Mouse (Mus musculus) hindbrain, embryonic 11.5 days (tissue): ENCODE measurements around the gene Atrnl1. TPM values are rescaled to one million over a fixed set of nuclear protein-coding genes. Genes with fewer than 3 reads are reported as not detected.
A peak's percentile ranks its signal among the peaks of the same experiment; 100 is the strongest.

Source experiments
- ATAC-seq: fragments of 200-750 bp; cut with Nextera tagmentation; 2 replicates; pipeline ENCODE4 v1.8.0; 2017; ENCODE audit warnings: mild to moderate bottlenecking, moderate TSS enrichment, moderate library complexity; ENCODE audit not compliant: low FRiP score
- DNase-seq: peaks from one replicate; pipeline ENCODE4 v3.0.0-alpha.2; 2015; ENCODE audit warnings: low spot score
- H3K27ac ChIP-seq: fragments of 300-500 bp; sonication (generic); 2 replicates; pipeline ENCODE4 v1.5.1; 2014; ENCODE audit warnings: mild to moderate bottlenecking, low read depth, low read length
- H3K27me3 ChIP-seq: fragments of 300-500 bp; sonication (generic); 2 replicates; pipeline ENCODE4 v1.6.1; 2014; ENCODE audit warnings: mild to moderate bottlenecking, low read length, moderate library complexity, mixed read lengths; ENCODE audit not compliant: control insufficient read depth, insufficient read depth
- H3K36me3 ChIP-seq: fragments of 300-500 bp; sonication (generic); 2 replicates; pipeline ENCODE4 v1.6.1; 2014; ENCODE audit warnings: mild to moderate bottlenecking, low read length, moderate library complexity, mixed read lengths; ENCODE audit not compliant: control insufficient read depth, insufficient read depth
- H3K4me1 ChIP-seq: fragments of 300-500 bp; sonication (generic); replicated peaks from 2 replicates; pipeline ENCODE4 v1.6.1; 2014; ENCODE audit warnings: low read length, mixed read lengths; ENCODE audit not compliant: control insufficient read depth, insufficient read depth
- H3K4me2 ChIP-seq: fragments of 300-500 bp; sonication (generic); replicated peaks from 2 replicates; pipeline ENCODE4 v1.6.1; 2014; ENCODE audit warnings: mild to moderate bottlenecking, low read depth, low read length
- H3K4me3 ChIP-seq: fragments of 300-500 bp; sonication (generic); 2 replicates; pipeline ENCODE4 v1.5.1; 2014; ENCODE audit warnings: low read depth, low read length
- H3K9ac ChIP-seq: fragments of 300-500 bp; sonication (generic); 2 replicates; pipeline ENCODE4 v1.6.1; 2014; ENCODE audit warnings: low read depth, low read length
- H3K9me3 ChIP-seq: fragments of 300-500 bp; sonication (generic); 2 replicates; pipeline ENCODE4 v1.6.1; 2016; ENCODE audit warnings: low read length; ENCODE audit not compliant: control insufficient read depth
- WGBS: fragments of 180-500 bp; shearing (Covaris S2); extraction: QIAGEN DNeasy Blood & Tissue Kit; methylation state at CpG from one replicate; pipeline ENCODE4 v1.1.7; 2014; 5-methylcytosine and 5-hydroxymethylcytosine counted together
- polyA plus RNA-seq: library from polyadenylated mRNA; unstranded; fragments of >200 nt; fragmentation: Nextera tagmentation; extraction: Ambion mirVana; gene quantifications from 2 replicates; pipeline ENCODE4 v1.2.1, GENCODE M21; 2014

Gene Atrnl1
- polyA plus RNA-seq, 1 experiment from 2014 or later, result 6.6 TPM

DNA sequence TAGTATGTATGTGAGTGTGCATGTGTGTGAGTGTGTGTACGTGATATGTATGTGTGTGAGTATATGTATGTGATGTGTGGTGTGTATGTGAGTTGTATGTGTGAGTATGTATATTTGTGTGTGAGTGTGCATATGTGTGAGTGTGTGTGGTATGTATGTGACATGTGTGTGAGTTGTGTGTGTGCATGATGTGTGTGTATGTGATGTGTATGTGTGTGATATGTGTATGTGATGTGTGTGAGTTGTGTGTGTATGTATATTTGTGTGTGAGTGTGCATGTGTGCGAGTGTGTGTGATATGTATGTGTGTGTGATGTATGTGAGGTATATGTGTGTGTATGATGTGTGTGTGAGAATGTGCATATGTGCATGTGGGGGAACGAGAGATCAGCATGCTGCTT lies 326.0 kb downstream of the Atrnl1 start:
- Histone ChIP-seq H3K27ac (no peak overlapping the region), H3K4me1 (no peaks in the 10 kb centered on the region), H3K4me2 (no peak overlapping the region), H3K9me3 (no peaks in the 10 kb centered on the region), H3K27me3 (no peaks in the 10 kb centered on the region), H3K4me3 (no peak overlapping the region), H3K9ac (no peak overlapping the region), H3K36me3 (no peaks in the 10 kb centered on the region)
- DNase-seq (no peak), ATAC-seq (no peak)
- 94% methylated on average over 3 of the region's 3 CpGs for WGBS

DNA sequence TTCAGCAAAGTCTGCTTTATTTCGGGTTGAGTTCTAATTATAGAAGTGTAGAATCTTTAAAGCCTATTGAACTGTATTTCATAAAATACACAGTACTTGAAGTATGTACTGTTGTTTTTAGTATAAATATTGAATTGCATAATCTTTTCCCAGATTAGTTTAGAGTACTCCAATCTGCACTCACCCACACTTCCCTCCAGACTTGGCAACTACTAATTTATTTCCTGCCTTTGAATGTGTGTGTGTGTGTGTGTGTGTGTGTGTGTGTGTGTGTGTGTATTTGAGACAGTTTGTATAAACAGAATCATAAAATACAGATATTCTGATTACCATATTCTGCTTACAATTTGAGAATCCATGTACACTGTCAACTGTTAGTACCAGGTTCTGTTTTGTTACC lies 328.3 kb downstream of the Atrnl1 start:
- Histone ChIP-seq H3K27me3 (no peaks in the 10 kb centered on the region), H3K4me1 (no peaks in the 10 kb centered on the region), H3K9ac (no peak overlapping the region), H3K27ac (no peak overlapping the region), H3K4me3 (no peak overlapping the region), H3K4me2 (no peak overlapping the region), H3K36me3 (no peaks in the 10 kb centered on the region), H3K9me3 (no peaks in the 10 kb centered on the region)
- WGBS, result 88% methylated on average over 1 of the region's 1 CpGs
- no peak for DNase-seq
- ATAC-seq, result no peak

DNA sequence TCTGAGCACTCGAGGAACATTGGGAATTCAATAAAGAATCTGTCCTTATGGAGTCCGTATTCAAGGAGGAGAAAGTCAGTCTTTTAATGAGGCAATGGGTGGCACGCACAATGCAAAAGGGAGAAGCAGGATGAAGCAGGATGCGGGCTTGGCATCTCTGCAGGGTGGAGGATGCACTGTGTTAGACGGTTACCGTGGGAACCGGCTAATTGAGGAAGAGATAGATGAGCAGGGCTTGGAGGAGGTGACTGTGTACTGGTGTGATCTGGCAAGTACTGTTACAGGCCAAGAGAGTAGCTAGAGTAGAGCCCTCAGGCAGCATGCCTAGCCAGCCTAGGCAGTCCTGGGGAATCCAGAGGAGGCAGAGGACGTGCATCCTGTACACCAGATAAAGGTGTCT lies 330.7 kb downstream of the Atrnl1 start:
- Histone ChIP-seq H3K4me1 (no peaks in the 10 kb centered on the region), H3K4me3 (no peak overlapping the region), H3K27me3 (no peaks in the 10 kb centered on the region), H3K36me3 (no peaks in the 10 kb centered on the region), H3K9ac (no peak overlapping the region), H3K4me2 (no peak overlapping the region), H3K9me3 (no peaks in the 10 kb centered on the region), H3K27ac (no peak overlapping the region)
- peak; percentile 46 for DNase-seq
- 63% methylated on average over 8 of the region's 8 CpGs for WGBS
- peak; percentile 70 for ATAC-seq

DNA sequence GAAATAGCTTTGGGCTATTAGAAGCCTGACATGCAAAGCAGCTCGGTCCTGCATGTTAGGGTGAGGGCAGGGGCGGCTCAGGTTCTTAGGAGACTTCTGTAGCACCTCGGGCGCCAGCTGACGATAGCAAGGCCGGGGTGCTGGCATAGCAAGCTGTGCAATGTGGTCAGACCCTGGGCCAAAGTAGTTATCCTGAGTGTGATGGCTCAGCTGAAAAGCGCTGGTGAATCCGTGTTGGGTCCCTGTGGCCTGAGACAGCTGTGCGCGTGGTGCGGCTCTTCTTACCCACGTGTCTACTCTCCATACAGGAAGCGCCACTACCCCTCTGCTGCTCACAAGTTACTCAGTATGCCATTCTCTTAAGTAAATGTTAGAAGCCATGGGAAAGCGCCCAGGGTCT lies 331.4 kb downstream of the Atrnl1 start:
- H3K4me1 ChIP-seq, result no peaks in the 10 kb centered on the region
- no peak overlapping the region for H3K4me2 ChIP-seq
- no peaks in the 10 kb centered on the region for H3K36me3 ChIP-seq
- no peak overlapping the region for H3K9ac ChIP-seq
- DNase-seq (no peak), ATAC-seq (no peak)
- H3K4me3 ChIP-seq, result no peak overlapping the region
- no peaks in the 10 kb centered on the region for H3K27me3 ChIP-seq
- no peak overlapping the region for H3K27ac ChIP-seq
- H3K9me3 ChIP-seq, result no peaks in the 10 kb centered on the region
- WGBS, result 91% methylated on average over 14 of the region's 14 CpGs

DNA sequence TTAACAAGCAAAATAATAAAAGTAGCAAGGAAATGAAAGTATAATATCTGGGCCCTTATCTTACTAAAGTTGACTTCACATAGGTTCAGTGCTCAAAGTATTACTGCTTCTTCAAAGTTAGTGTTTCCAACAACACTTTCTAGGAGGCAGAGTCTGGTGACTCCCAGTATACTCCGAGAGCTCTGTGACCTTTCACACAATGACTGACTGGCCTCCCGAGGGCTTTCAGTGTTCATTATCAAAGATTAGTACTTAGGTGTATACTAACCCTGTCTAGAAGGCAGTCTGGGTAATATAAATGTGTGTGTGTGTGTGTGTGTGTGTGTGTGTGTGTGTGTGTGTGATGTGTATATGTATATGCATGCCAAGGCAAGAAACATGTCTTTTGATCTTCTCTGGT lies 332.5 kb downstream of the Atrnl1 start:
- H3K4me2 ChIP-seq, result no peak overlapping the region
- no peaks in the 10 kb centered on the region for H3K9me3 ChIP-seq
- H3K9ac ChIP-seq, result no peak overlapping the region
- H3K27me3 ChIP-seq, result no peaks in the 10 kb centered on the region
- H3K36me3 ChIP-seq, result no peaks in the 10 kb centered on the region
- H3K27ac ChIP-seq, result no peak overlapping the region
- DNase-seq, result no peak
- WGBS, result 65% methylated on average over 2 of the region's 2 CpGs
- no peaks in the 10 kb centered on the region for H3K4me1 ChIP-seq
- no peak overlapping the region for H3K4me3 ChIP-seq
- no peak for ATAC-seq

DNA sequence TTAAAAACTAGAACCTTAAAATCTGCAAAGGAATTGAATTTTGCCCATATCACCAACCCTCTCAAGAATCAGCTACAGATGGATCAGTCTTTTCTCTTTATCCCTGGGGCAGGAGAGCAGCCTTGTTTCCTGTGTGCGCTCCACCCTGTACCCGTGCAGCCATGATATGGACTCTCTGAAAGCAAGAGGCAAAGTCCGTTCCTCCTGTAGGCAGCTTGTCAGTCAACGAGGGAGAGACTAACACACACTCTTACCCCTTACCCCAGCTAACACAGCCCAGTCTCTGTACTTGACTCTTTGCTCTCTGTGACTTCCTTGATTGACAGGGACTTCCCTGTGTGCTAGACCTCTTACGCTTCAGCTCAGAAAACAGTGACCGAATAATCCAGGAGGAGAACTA lies 333.8 kb downstream of the Atrnl1 start:
- no peak overlapping the region for H3K4me3 ChIP-seq
- DNase-seq (no peak), ATAC-seq (no peak)
- H3K27ac ChIP-seq, result no peak overlapping the region
- WGBS, result 91% methylated on average over 6 of the region's 6 CpGs
- H3K36me3 ChIP-seq, result no peaks in the 10 kb centered on the region
- no peak overlapping the region for H3K4me2 ChIP-seq
- H3K9me3 ChIP-seq, result no peaks in the 10 kb centered on the region
- no peak overlapping the region for H3K9ac ChIP-seq
- no peaks in the 10 kb centered on the region for H3K27me3 ChIP-seq
- no peaks in the 10 kb centered on the region for H3K4me1 ChIP-seq

DNA sequence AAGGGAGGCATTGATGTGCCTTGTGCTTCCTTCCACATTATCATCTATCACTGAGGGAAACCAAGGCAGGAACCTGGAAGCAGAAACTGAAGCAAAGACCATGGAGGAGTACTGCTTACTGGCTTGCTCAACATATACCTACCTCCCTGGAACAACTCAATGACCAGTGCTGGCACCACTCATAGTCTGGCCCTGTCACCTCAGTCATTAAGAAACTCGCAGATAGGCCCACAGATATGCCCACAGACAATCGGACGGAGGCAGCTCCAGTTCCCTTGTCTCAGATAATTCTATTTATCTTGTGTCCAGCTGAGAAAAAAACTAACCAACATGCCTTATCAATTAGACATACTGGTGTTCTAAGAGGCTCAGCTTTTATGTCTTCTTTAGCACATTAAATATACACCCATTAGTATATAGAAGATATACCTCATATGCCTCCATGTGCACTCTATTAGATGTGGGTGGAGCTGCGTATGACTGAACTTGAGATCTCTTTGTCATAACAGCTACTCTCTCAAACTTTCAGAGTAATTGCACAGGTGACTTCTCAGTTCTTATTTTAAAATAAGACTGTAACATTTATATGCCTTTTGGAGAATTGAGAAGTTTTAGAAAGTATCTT lies 334.9 kb downstream of the Atrnl1 start:
- WGBS, result 89% methylated on average over 4 of the region's 4 CpGs
- H3K27me3 ChIP-seq, result no peaks in the 10 kb centered on the region
- no peaks in the 10 kb centered on the region for H3K4me1 ChIP-seq
- H3K4me2 ChIP-seq, result no peak overlapping the region
- no peak overlapping the region for H3K27ac ChIP-seq
- no peaks in the 10 kb centered on the region for H3K36me3 ChIP-seq
- no peak for ATAC-seq
- no peak overlapping the region for H3K4me3 ChIP-seq
- H3K9ac ChIP-seq, result no peak overlapping the region
- no peaks in the 10 kb centered on the region for H3K9me3 ChIP-seq
- DNase-seq, result no peak

DNA sequence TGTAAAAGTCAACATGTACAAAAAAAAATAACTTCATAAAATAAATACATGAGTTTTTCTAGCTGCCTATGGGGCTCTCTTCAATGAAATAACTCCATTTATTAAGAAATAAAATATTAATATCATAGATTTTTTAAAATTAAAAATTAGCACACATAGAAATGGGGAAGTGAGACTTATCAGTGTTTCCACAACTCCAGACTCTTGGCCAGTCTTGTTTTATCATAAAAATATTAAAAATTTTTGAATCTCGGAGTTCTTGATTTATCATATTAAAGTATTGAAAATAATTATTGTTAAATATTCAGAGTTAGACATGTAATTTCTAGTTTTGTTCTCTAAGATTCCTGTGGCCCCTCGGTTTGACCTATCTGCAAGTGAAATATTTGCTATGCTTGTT lies 337.7 kb downstream of the Atrnl1 start:
- Histone ChIP-seq H3K9me3 (no peaks in the 10 kb centered on the region), H3K27ac (no peak overlapping the region), H3K4me1 (no peaks in the 10 kb centered on the region), H3K27me3 (no peaks in the 10 kb centered on the region), H3K9ac (no peak overlapping the region), H3K4me3 (no peak overlapping the region), H3K4me2 (no peak overlapping the region), H3K36me3 (no peaks in the 10 kb centered on the region)
- 90% methylated on average over 2 of the region's 2 CpGs for WGBS
- DNase-seq, result no peak
- no peak for ATAC-seq

DNA sequence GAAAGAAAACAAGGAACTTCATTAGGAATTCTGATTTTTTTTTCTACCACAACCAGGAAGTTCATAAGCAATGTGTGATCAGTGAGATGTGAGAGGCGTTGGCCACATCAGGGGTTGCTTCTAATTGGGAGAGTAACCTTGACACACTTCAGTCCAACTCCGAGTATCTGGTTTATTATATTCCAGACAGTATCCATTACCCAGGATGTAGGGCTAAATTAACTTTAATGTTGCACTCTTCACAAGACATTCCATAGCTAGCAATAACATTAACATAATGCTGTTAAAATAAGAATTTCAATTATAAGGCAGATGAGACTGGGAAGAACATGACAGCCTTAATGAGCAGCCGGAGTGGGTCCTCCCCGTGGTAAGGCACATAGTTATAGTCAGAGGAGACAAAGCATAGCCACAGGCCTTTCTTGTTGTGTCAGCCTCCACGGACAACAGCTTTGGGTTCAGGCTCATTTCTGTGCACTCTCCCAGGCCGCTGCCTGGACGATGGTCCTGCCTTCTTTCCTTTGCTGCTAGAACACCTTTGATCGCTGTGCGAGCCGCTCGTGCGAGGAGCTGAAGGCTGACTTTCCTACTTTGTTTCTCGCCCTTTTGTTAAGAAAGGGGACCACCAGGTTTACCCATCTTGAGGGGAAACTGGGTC lies 338.6 kb downstream of the Atrnl1 start:
- Histone ChIP-seq H3K9me3 (no peaks in the 10 kb centered on the region), H3K27me3 (no peaks in the 10 kb centered on the region), H3K4me2 (no peak overlapping the region), H3K27ac (no peak overlapping the region), H3K9ac (no peak overlapping the region), H3K36me3 (no peaks in the 10 kb centered on the region), H3K4me1 (no peaks in the 10 kb centered on the region), H3K4me3 (no peak overlapping the region)
- ATAC-seq, result no peak
- no peak for DNase-seq
- WGBS, result 78% methylated on average over 13 of the region's 13 CpGs
